Mouse (Mus musculus): ENCODE measurements around the gene Olfr1380.
"Not testable (repeated sequence)": the region's sequence is repeated elsewhere in the genome, so short reads cannot be mapped to it uniquely, and the experiment has no call there.

Gene Olfr1380

GRCm38 (mm10) chr11:49556578-49556977 lies at the start of gene Olfr1380:
TSS of gene Olfr1380 (plus strand) at chr11:49556878.
- in situ Hi-C loops (cut with MboI, MseI), result loop anchor here (25.0 kb wide), 1 partner anchor 369 kb away; the partner anchor contains the start of gene Btnl9

- in situ Hi-C loops (cut with MboI, MseI), result no loop called here
Observed at GRCm38 (mm10) chr11:49518086-49518485, 38.6 kb upstream of the Olfr1380 start.

GRCm38 (mm10) chr11:49519348-49519747 lies 37.3 kb upstream of the Olfr1380 start, which contains the start of gene Olfr1383:
TSS of gene Olfr1383 (plus strand) at chr11:49519648.
- in situ Hi-C loops (cut with MboI, MseI), result no loop called here

- in situ Hi-C loops (cut with MboI, MseI), result no loop called here
Observed at GRCm38 (mm10) chr11:49527947-49528346, 28.7 kb upstream of the Olfr1380 start, which contains the start of gene Olfr1382. TSS of gene Olfr1382 (plus strand) at chr11:49528247.

- in situ Hi-C loops (cut with MboI, MseI), result no loop called here
Observed at GRCm38 (mm10) chr11:49532761-49533160, 23.9 kb upstream of the Olfr1380 start.

- in situ Hi-C loops (cut with MboI, MseI), result not testable (repeated sequence)
Observed at GRCm38 (mm10) chr11:49536631-49537030, 20.0 kb upstream of the Olfr1380 start.

GRCm38 (mm10) chr11:49543149-49543548 lies 13.5 kb upstream of the Olfr1380 start, which contains the start of gene Olfr1381:
TSS of gene Olfr1381 (plus strand) at chr11:49543449.
- in situ Hi-C loops (cut with MboI, MseI), result not testable (repeated sequence)

GRCm38 (mm10) chr11:49554033-49554432 lies 2.6 kb upstream of the Olfr1380 start:
- in situ Hi-C loops (cut with MboI, MseI), result loop anchor here (25.0 kb wide), 1 partner anchor 367 kb away; the partner anchor contains the start of gene Btnl9

- in situ Hi-C loops (cut with MboI, MseI), result not testable (repeated sequence)
Observed at GRCm38 (mm10) chr11:49575054-49575453, 18.4 kb downstream of the Olfr1380 start.

- in situ Hi-C loops (cut with MboI, MseI), result loop anchor here (10.0 kb wide), 2 partner anchors 1594 to 1714 kb away; no protein-coding TSS in a partner anchor
Observed at GRCm38 (mm10) chr11:49580452-49580851, 23.8 kb downstream of the Olfr1380 start.

GRCm38 (mm10) chr11:49590213-49590612 lies 33.5 kb downstream of the Olfr1380 start:
- in situ Hi-C loops (cut with MboI, MseI), result no loop called here

GRCm38 (mm10) chr11:49597149-49597548 lies 40.5 kb downstream of the Olfr1380 start:
- in situ Hi-C loops (cut with MboI, MseI), result not testable (repeated sequence)

- in situ Hi-C loops (cut with MboI, MseI), result not testable (repeated sequence)
Observed at GRCm38 (mm10) chr11:49608306-49608705, 51.6 kb downstream of the Olfr1380 start.

- in situ Hi-C loops (cut with MboI, MseI), result not testable (repeated sequence)
Observed at GRCm38 (mm10) chr11:49608938-49609867, 52.5 kb downstream of the Olfr1380 start, which contains the start of gene Flt4. TSS of gene Flt4 (plus strand) at chr11:49609263.

- in situ Hi-C loops (cut with MboI, MseI), result not testable (repeated sequence)
Observed at GRCm38 (mm10) chr11:49609868-49610824, 53.5 kb downstream of the Olfr1380 start.

- in situ Hi-C loops (cut with MboI, MseI), result not testable (repeated sequence)
Observed at GRCm38 (mm10) chr11:49611349-49611748, 54.7 kb downstream of the Olfr1380 start.

GRCm38 (mm10) chr11:49612154-49612553 lies 55.5 kb downstream of the Olfr1380 start:
- in situ Hi-C loops (cut with MboI, MseI), result no loop called here

GRCm38 (mm10) chr11:49613349-49613748 lies 56.7 kb downstream of the Olfr1380 start:
- in situ Hi-C loops (cut with MboI, MseI), result no loop called here
